8 mouse cellular contexts compared by ENCODE assay signal in the genomic region with DNA sequence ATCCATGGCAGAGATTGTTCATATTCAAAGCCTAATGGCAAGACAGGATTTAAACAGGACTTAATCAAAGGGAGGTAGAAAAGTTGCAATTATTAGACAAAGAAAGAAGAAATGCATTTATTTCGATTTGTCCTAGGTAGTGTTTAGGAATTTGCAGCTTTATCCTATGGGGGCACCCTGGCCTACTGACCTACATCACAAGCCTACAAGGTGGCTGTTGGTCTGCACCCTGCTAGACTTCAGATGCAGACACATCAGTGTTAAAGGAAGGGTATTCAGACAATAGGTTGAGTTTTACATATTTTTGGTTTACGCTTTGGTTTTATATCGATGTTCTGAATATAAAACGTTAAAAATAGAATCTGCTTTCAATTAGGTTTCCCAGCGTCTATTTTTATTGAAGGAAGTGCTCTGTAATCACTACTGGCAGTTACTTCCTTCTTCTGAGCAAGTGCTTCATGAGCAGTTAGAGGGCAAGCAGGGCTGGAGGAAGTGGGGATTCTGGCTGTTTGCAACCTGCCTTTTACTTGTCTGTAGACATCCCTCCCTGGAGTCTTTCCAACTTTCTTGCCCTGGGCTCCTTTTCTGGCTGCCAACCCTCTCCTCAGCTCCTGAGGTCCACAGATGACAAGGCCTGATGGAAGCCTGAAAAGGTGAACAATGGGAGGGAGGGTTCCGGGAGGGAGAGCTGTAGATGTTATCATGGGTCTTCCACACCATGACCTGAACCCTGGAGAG. TPM values are rescaled to one million over a fixed set of nuclear protein-coding genes. Genes with fewer than 3 reads are reported as not detected.
DNase-seq lines count a peak whose midpoint lies in the region; ATAC-seq and TF ChIP-seq lines count a peak whose summit lies in the region.

No protein-coding gene starts in this region.

- H3K27me3 ChIP-seq in embryonic facial prominence, embryonic 10.5 days (replicated peaks; ENCODE audit: low read depth, poor library complexity, severe bottlenecking), result no peaks in the 10 kb centered on the region
- no peaks in the 10 kb centered on the region for H3K27me3 ChIP-seq in limb, embryonic 14.5 days (ENCODE audit: control insufficient read depth, insufficient read depth, low read length)

- no peak overlapping the region for H3K4me3 ChIP-seq in embryonic facial prominence, embryonic 10.5 days
- H3K4me3 ChIP-seq in limb, embryonic 14.5 days (replicated peaks; ENCODE audit: low read length), result no peak overlapping the region

- TF ChIP-seq POLR2A in limb, embryonic 14.5 days (IDR thresholded peaks at IDR 0.05; ENCODE audit: borderline replicate concordance, extremely low read depth, insufficient read depth, insufficient read length), result no peak

- peaks cover 36% of the 10 kb centered on the region for H3K4me1 ChIP-seq in embryonic facial prominence, embryonic 10.5 days
- H3K4me1 ChIP-seq in limb, embryonic 14.5 days (ENCODE audit: control insufficient read depth, insufficient read depth, low read length), result peaks cover 11% of the 10 kb centered on the region

- H3K9me3 ChIP-seq in embryonic facial prominence, embryonic 10.5 days, result no peaks in the 10 kb centered on the region
- H3K9me3 ChIP-seq in limb, embryonic 14.5 days (ENCODE audit: control insufficient read depth, low read length), result no peaks in the 10 kb centered on the region

- 58% methylated on average over 6 of the region's 6 CpGs for WGBS in embryonic facial prominence, embryonic 10.5 days
- 36% methylated on average over 6 of the region's 6 CpGs for WGBS in limb, embryonic 14.5 days

- intact Hi-C loops in left cerebral cortex, postnatal 10 days (cut with DNase I), result no loop called here

- peak; percentile 19 for DNase-seq in cerebellum, adult 11-12 months
- DNase-seq in cerebellum, adult 11 months, result no peak
- peak; percentile 19 to 20 for DNase-seq in left cerebral cortex, postnatal 10 days (ENCODE audit: extremely low spot score in 1 of 2, low spot score in 2 of 2)
- no peak for DNase-seq in left cerebral cortex, adult 9 months (ENCODE audit: low spot score in 2 of 2)
- peak; percentile 53 for DNase-seq in embryonic facial prominence, embryonic 10.5 days (ENCODE audit: low spot score)
- DNase-seq in limb, embryonic 14.5 days (ENCODE audit: low spot score), result peak; percentile 30
- DNase-seq in layer of hippocampus, postnatal 10 days (ENCODE audit: low spot score in 2 of 2), result no peak
- DNase-seq in ovary, postnatal 36 days (ENCODE audit: low spot score), result no peak

- H3K27ac ChIP-seq in embryonic facial prominence, embryonic 10.5 days (replicated peaks), result peak overlapping the region; percentile 72
- no peak overlapping the region for H3K27ac ChIP-seq in limb, embryonic 14.5 days (replicated peaks; ENCODE audit: low read depth, low read length)

- no peaks in the 10 kb centered on the region; the same call in 1 of the 2 replicates for H3K36me3 ChIP-seq in embryonic facial prominence, embryonic 10.5 days (replicated peaks)
- no peaks in the 10 kb centered on the region for H3K36me3 ChIP-seq in limb, embryonic 14.5 days (ENCODE audit: control insufficient read depth, insufficient read depth, low read length)

- no peak overlapping the region for H3K4me2 ChIP-seq in limb, embryonic 14.5 days (replicated peaks; ENCODE audit: low read depth, low read length, severe bottlenecking)

- no peak overlapping the region for H3K9ac ChIP-seq in limb, embryonic 14.5 days (ENCODE audit: low read depth, low read length, severe bottlenecking)

- ATAC-seq in limb, embryonic 14.5 days (ENCODE audit: low FRiP score, low read depth), result 0 out of 2 replicates have a peak, but pooled peaks have one; percentile 44

RNA-seq across cellular contexts. Expression of gene Mab21l1, which starts 34.5 kb away (rescaled TPM):
- 1 to 10 TPM; 1.2 to 2.6 TPM for total RNA-seq in left cerebral cortex, postnatal 10 days (2021)
- 55.1 and 62.6 TPM in 2 replicates for polyA plus RNA-seq in embryonic facial prominence, embryonic 10.5 days (2016; fragmentation: Nextera tagmentation; extraction: Ambion mirVana)
- 18.9 and 23.4 TPM in 2 replicates for polyA plus RNA-seq in limb, embryonic 14.5 days (2012; rRNA removed)
- 18.7 and 25.3 TPM in 2 replicates for polyA plus RNA-seq in limb, embryonic 14.5 days (2014; fragmentation: Nextera tagmentation; extraction: Ambion mirVana)
- 1 to 10 TPM in 1 of 2 experiments, under 1 TPM in 1; 0.87 to 1.1 TPM for total RNA-seq in layer of hippocampus, postnatal 10 days (2021)

Comparison
In these comparisons a context has a peak if more than half of its experiments do, and no peak if none do; other contexts are left out.
1. DNase-seq: peak in cerebellum, adult 11-12 months (single experiment), left cerebral cortex, postnatal 10 days (2 of 2), embryonic facial prominence, embryonic 10.5 days (single experiment) and limb, embryonic 14.5 days (single experiment); none in cerebellum, adult 11 months (single experiment), left cerebral cortex, adult 9 months (0 of 2), layer of hippocampus, postnatal 10 days (0 of 2) and ovary, postnatal 36 days (single experiment).